Mouse (Mus musculus) small intestine, adult 2 months (tissue): ENCODE data around the gene Esrrg. TPM values are rescaled to one million over a fixed set of nuclear protein-coding genes. Genes with fewer than 3 reads are reported as not detected.

Experiments used
- H3K27ac ChIP-seq: fragments of 200-500 bp; 2 replicates; pipeline ENCODE4 v1.5.1; 2012; ENCODE audit warnings: low read depth, low read length, control low read depth, inconsistent platforms; ENCODE audit not compliant: insufficient read depth
- H3K27me3 ChIP-seq: fragments of 200-500 bp; 2 replicates; pipeline ENCODE4 v1.6.1; 2012; ENCODE audit warnings: mild to moderate bottlenecking, moderate library complexity, low read length, inconsistent platforms; ENCODE audit not compliant: control insufficient read depth, insufficient read depth
- H3K36me3 ChIP-seq: fragments of 200-500 bp; 2 replicates; pipeline ENCODE4 v1.6.1; 2012; ENCODE audit warnings: mild to moderate bottlenecking, low read length, control low read depth, inconsistent platforms; ENCODE audit not compliant: control insufficient read depth, insufficient read depth
- H3K4me1 ChIP-seq: fragments of 200-500 bp; 2 replicates; pipeline ENCODE4 v1.6.1; 2012; ENCODE audit warnings: low read length, inconsistent platforms, mixed read lengths; ENCODE audit not compliant: control insufficient read depth, insufficient read depth, insufficient read length
- H3K4me3 ChIP-seq: fragments of 200-500 bp; 2 replicates; pipeline ENCODE4 v1.5.1; 2012; ENCODE audit warnings: low read depth, mild to moderate bottlenecking, control low read depth, inconsistent platforms, low read length, moderate library complexity
- CTCF ChIP-seq: fragments of 200-500 bp; IDR thresholded peaks from 2 replicates; pipeline ENCODE4 v1.5.1; 2012; ENCODE audit warnings: low read depth, mild to moderate bottlenecking, control low read depth, inconsistent platforms, low read length, moderate library complexity, mixed read lengths; ENCODE audit not compliant: insufficient replicate concordance, insufficient read length; ENCODE audit errors: extremely low read depth
- POLR2A ChIP-seq: fragments of 200-500 bp; IDR thresholded peaks from 2 replicates; pipeline ENCODE4 v1.6.1; 2012; ENCODE audit warnings: low read depth, mild to moderate bottlenecking, control low read depth, inconsistent platforms, low read length, moderate library complexity
- WGBS: fragments of 180-500 bp; shearing (Covaris S2); methylation state at CpG from one replicate; pipeline ENCODE4 v1.1.7; 2018; 5-methylcytosine and 5-hydroxymethylcytosine counted together
- polyA plus RNA-seq: library from polyadenylated mRNA; depleted of rRNA; stranded (reverse); fragments of >200 nt; gene quantifications from 2 replicates; pipeline ENCODE4 v1.2.3, GENCODE M21; 2012

The Esrrg gene
- polyA plus RNA-seq, 1 experiment, result 0.72 TPM

- peaks cover 5% of the 10 kb centered on the region; the same call in 1 of the 2 replicates for H3K27me3 ChIP-seq
- no peak for TF ChIP-seq CTCF
- no peak for TF ChIP-seq POLR2A
- no peaks in the 10 kb centered on the region for H3K36me3 ChIP-seq
These were observed 2.1 kb upstream of the Esrrg start for GRCm38 (mm10) chr1:187606271-187607040.

GRCm38 (mm10) chr1:187607065-187608047 lies 1.2 kb upstream of the Esrrg start:
- Histone ChIP-seq H3K4me3 (no peak overlapping the region), H3K27ac (no peak overlapping the region), H3K27me3 (peaks cover 5% of the 10 kb centered on the region; the same call in 1 of the 2 replicates), H3K4me1 (no peaks in the 10 kb centered on the region), H3K36me3 (no peaks in the 10 kb centered on the region)
- TF ChIP-seq POLR2A (no peak), CTCF (no peak)
- 57% methylated on average over 47 of the region's 47 CpGs for WGBS

More at GRCm38 (mm10) chr1:187606271-187607040, 2.1 kb upstream of the Esrrg start:
- Histone ChIP-seq H3K27ac (no peak overlapping the region), H3K4me1 (no peaks in the 10 kb centered on the region), H3K4me3 (no peak overlapping the region)
- WGBS, result 69% methylated on average over 23 of the region's 23 CpGs

- Histone ChIP-seq H3K27me3 (peaks cover 5% of the 10 kb centered on the region; the same call in 1 of the 2 replicates), H3K27ac (no peak overlapping the region), H3K4me1 (no peaks in the 10 kb centered on the region), H3K4me3 (peak overlapping the region; percentile 68), H3K36me3 (no peaks in the 10 kb centered on the region)
- no peak; the same call in 1 of the 2 replicates for TF ChIP-seq CTCF
- no peak for TF ChIP-seq POLR2A
- under 1% methylated on average over 72 of the region's 72 CpGs for WGBS
These were observed 646 bp downstream of the Esrrg start for GRCm38 (mm10) chr1:187609021-187609852.

GRCm38 (mm10) chr1:187609853-187610230 lies 1.3 kb downstream of the Esrrg start:
- Histone ChIP-seq H3K4me3 (peak overlapping the region; percentile 68), H3K27me3 (peaks cover 5% of the 10 kb centered on the region; the same call in 1 of the 2 replicates)
- TF ChIP-seq POLR2A, result no peak
- TF ChIP-seq CTCF, result no peak

GRCm38 (mm10) chr1:187610336-187610948 lies 1.9 kb downstream of the Esrrg start:
- Histone ChIP-seq H3K36me3 (no peaks in the 10 kb centered on the region), H3K4me3 (peak overlapping the region; percentile 19; the same call in 1 of the 2 replicates), H3K27me3 (peaks cover 5% of the 10 kb centered on the region; the same call in 1 of the 2 replicates), H3K27ac (no peak overlapping the region), H3K4me1 (no peaks in the 10 kb centered on the region)
- TF ChIP-seq POLR2A (no peak), CTCF (no peak)
- 27% methylated on average over 9 of the region's 9 CpGs for WGBS

More at GRCm38 (mm10) chr1:187609853-187610230, 1.3 kb downstream of the Esrrg start:
- 3% methylated on average over 16 of the region's 16 CpGs for WGBS
- H3K36me3 ChIP-seq, result no peaks in the 10 kb centered on the region
- no peaks in the 10 kb centered on the region for H3K4me1 ChIP-seq
- no peak overlapping the region for H3K27ac ChIP-seq

- TF ChIP-seq CTCF (no peak), POLR2A (no peak)
- Histone ChIP-seq H3K27me3 (peaks cover 5% of the 10 kb centered on the region; the same call in 1 of the 2 replicates), H3K4me1 (no peaks in the 10 kb centered on the region), H3K4me3 (no peak overlapping the region), H3K36me3 (no peaks in the 10 kb centered on the region), H3K27ac (no peak overlapping the region)
- WGBS, result 35% methylated on average over 5 of the region's 5 CpGs
These were observed 3.3 kb downstream of the Esrrg start for GRCm38 (mm10) chr1:187611925-187612324.
